Mouse (Mus musculus): ENCODE data around the gene Cpsf2. TPM values are rescaled to one million over a fixed set of nuclear protein-coding genes. Genes with fewer than 3 reads are reported as not detected.

The Cpsf2 gene
- total and polyA plus RNA-seq, 3 experiments: 27.6 to 141 (median 91.8) TPM

DNA sequence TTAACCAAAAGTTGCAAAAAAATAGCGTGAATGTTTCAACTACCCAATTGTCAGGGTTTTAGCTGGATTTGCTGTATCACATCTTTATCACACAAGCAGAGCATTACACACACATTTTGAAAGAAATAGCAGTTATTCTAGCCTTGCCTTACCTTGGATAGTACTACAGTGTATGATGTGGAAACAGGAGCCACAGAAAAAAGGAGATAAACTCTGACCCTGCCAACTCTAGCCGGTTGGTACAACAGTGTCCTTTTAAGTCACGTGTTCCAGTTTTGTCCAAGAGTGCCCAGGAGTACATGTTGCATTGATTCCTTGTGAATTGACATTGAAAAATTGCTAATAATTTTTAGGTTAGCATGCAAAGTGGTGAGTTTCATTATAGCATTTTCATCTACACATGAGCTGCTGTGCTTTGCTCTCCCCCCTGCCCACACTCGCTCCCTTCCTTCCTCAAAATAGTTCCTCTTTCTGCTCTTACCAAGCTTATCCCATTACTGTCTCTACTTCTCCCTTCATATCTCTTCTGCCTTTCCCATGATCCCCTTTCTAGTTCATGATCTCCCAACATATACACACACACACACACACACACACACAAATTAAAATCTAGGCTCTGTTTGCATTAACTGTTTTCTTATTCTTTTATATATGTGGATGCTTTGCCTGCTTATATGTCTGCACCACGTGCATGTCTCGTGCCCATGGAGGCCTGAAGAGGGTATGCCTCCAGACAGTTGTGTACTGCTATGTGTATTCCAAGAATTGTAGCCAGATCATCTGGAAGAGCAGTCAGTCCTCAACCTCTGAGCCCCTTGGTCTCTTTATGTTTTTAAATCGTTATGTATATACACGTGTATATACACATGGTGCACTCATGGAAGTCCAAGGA lies 19.0 kb downstream of the Cpsf2 start:
- TF ChIP-seq TAL1 (conservative IDR thresholded peaks at IDR 0.05; ENCODE audit: low read depth, low read length) (no peak), GATA1 (IDR thresholded peaks at IDR 0.05; ENCODE audit: borderline replicate concordance, low read length) (no peak), POLR2AphosphoS5 (IDR thresholded peaks at IDR 0.05; ENCODE audit: insufficient replicate concordance, low read depth, low read length) (no peak), GATA2 (IDR thresholded peaks at IDR 0.05; ENCODE audit: borderline replicate concordance, low read depth, low read length) (no peak), CTCF (IDR thresholded peaks at IDR 0.05; ENCODE audit: low read depth, low read length) (no peak)
- ATAC-seq (ENCODE audit: extremely low read depth, insufficient number of reproducible peaks, low FRiP score, poor library complexity, severe bottlenecking): peak; percentile 71
- H3K4me1 ChIP-seq (ENCODE audit: insufficient read depth, low read depth, low read length): peaks cover 22% of the 10 kb centered on the region
- H3K4me3 ChIP-seq (ENCODE audit: low read depth, low read length): no peak overlapping the region
- H3K9me3 ChIP-seq (replicated peaks): no peaks in the 10 kb centered on the region
- DNase-seq (ENCODE audit: low spot score): peak; percentile 29
- peaks cover 94% of the 10 kb centered on the region for H3K36me3 ChIP-seq (replicated peaks)
- no peaks in the 10 kb centered on the region for H3K27me3 ChIP-seq (ENCODE audit: insufficient read depth, low read length)

- ATAC-seq (ENCODE audit: extremely low read depth, insufficient number of reproducible peaks, low FRiP score, poor library complexity, severe bottlenecking) (no peak), DNase-seq (ENCODE audit: low spot score) (no peak)
- Histone ChIP-seq H3K4me3 (ENCODE audit: low read depth, low read length) (no peak overlapping the region), H3K9me3 (replicated peaks) (no peaks in the 10 kb centered on the region), H3K27me3 (ENCODE audit: insufficient read depth, low read length) (no peaks in the 10 kb centered on the region), H3K4me1 (ENCODE audit: insufficient read depth, low read depth, low read length) (peaks cover 12% of the 10 kb centered on the region), H3K36me3 (replicated peaks) (peaks cover 95% of the 10 kb centered on the region)
- TF ChIP-seq TAL1 (conservative IDR thresholded peaks at IDR 0.05; ENCODE audit: low read depth, low read length) (no peak), CTCF (IDR thresholded peaks at IDR 0.05; ENCODE audit: low read depth, low read length) (no peak), POLR2AphosphoS5 (IDR thresholded peaks at IDR 0.05; ENCODE audit: insufficient replicate concordance, low read depth, low read length) (no peak), GATA1 (IDR thresholded peaks at IDR 0.05; ENCODE audit: borderline replicate concordance, low read length) (no peak), GATA2 (IDR thresholded peaks at IDR 0.05; ENCODE audit: borderline replicate concordance, low read depth, low read length) (no peak)
Measured at GRCm38 (mm10) chr12:101998929-101999328, 23.1 kb downstream of the Cpsf2 start.

DNA sequence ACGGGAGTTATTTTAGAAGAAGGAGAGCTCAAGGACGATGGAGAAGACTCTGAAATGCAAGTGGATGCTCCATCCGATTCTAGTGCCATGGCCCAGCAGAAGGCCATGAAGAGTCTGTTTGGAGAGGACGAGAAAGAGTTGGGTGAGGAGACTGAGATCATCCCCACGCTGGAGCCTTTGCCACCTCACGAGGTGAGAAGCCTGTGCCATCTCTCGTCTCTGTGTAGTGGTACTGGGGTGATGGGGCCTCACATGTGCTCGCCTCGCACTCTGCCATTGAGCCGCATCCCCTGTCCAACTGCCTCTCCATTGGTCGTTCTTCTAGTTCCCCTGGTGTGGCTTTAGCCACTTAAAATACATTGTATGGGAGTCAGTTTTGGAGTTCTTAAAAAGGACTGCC lies 25.0 kb downstream of the Cpsf2 start:
- DNase-seq (ENCODE audit: low spot score) (no peak), ATAC-seq (ENCODE audit: extremely low read depth, insufficient number of reproducible peaks, low FRiP score, poor library complexity, severe bottlenecking) (no peak)
- H3K4me1 ChIP-seq (ENCODE audit: insufficient read depth, low read depth, low read length): peaks cover 2% of the 10 kb centered on the region; the same call in 1 of the 2 replicates
- H3K9me3 ChIP-seq (replicated peaks): no peaks in the 10 kb centered on the region
- no peaks in the 10 kb centered on the region for H3K27me3 ChIP-seq (ENCODE audit: insufficient read depth, low read length)
- peaks cover 97% of the 10 kb centered on the region for H3K36me3 ChIP-seq (replicated peaks)
- TF ChIP-seq GATA2 (IDR thresholded peaks at IDR 0.05; ENCODE audit: borderline replicate concordance, low read depth, low read length): no peak
- TF ChIP-seq GATA1 (IDR thresholded peaks at IDR 0.05; ENCODE audit: borderline replicate concordance, low read length): no peak
- TF ChIP-seq CTCF (IDR thresholded peaks at IDR 0.05; ENCODE audit: low read depth, low read length): no peak
- no peak for TF ChIP-seq TAL1 (conservative IDR thresholded peaks at IDR 0.05; ENCODE audit: low read depth, low read length)
- no peak for TF ChIP-seq POLR2AphosphoS5 (IDR thresholded peaks at IDR 0.05; ENCODE audit: insufficient replicate concordance, low read depth, low read length)
- H3K4me3 ChIP-seq (ENCODE audit: low read depth, low read length): no peak overlapping the region

DNA sequence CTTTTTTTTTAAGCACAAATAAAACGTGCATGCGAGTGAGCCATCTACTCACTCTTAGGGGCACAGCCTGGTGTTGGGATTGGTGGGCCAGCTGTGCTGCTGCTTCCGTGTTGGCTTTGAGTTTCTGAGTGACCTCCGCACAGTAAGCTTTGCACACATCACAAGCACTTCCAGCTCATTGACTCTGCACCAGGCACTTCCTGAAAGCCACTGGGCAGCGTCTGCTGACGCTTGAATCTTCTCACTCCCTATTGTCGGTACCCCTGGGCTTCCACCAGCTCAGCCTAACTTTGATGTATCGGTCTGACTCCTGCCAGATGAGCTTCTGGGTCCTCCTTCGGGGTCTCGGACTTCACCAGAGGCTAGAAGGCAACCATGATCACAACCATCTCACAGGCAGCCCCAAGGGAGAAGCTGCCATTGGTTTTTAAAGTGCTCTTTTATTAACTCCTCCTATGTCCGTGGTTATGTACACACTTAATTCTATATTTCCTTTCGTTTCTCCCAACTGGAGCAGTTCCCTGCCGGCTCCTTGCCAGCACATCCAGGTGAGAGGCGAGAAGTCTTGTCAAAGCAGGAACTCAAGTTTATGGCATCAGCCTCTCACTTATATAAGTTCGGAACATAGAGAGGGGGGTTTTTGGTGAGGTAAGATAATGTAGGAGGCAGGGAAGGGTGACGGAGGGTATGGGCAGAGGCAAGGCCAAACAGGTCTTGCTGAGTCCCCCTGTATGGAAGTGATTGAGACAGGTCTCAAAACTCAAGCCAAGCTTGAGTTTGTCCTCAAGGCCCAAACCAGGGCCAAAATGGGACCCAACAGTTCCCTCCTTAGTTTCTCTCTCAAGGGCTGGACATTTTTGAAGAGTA lies 32.6 kb downstream of the Cpsf2 start:
- no peaks in the 10 kb centered on the region for H3K9me3 ChIP-seq (replicated peaks)
- no peak for TF ChIP-seq GATA2 (IDR thresholded peaks at IDR 0.05; ENCODE audit: borderline replicate concordance, low read depth, low read length)
- no peak for TF ChIP-seq CTCF (IDR thresholded peaks at IDR 0.05; ENCODE audit: low read depth, low read length)
- no peak for TF ChIP-seq GATA1 (IDR thresholded peaks at IDR 0.05; ENCODE audit: borderline replicate concordance, low read length)
- TF ChIP-seq TAL1 (conservative IDR thresholded peaks at IDR 0.05; ENCODE audit: low read depth, low read length): no peak
- TF ChIP-seq POLR2AphosphoS5 (IDR thresholded peaks at IDR 0.05; ENCODE audit: insufficient replicate concordance, low read depth, low read length): no peak
- H3K4me1 ChIP-seq (ENCODE audit: insufficient read depth, low read depth, low read length): 0 out of 2 replicates have a peak, but pooled peaks cover 2% of the 10 kb centered on the region
- no peaks in the 10 kb centered on the region for H3K27me3 ChIP-seq (ENCODE audit: insufficient read depth, low read length)
- no peak overlapping the region for H3K4me3 ChIP-seq (ENCODE audit: low read depth, low read length)
- H3K36me3 ChIP-seq (replicated peaks): peaks cover 64% of the 10 kb centered on the region
- no peak for DNase-seq (ENCODE audit: low spot score)
- ATAC-seq (ENCODE audit: extremely low read depth, insufficient number of reproducible peaks, low FRiP score, poor library complexity, severe bottlenecking): 0 out of 2 replicates have a peak, but pooled peaks have one; percentile 22

GRCm38 (mm10) chr12:102009551-102009950 lies 33.8 kb downstream of the Cpsf2 start:
- peaks cover 52% of the 10 kb centered on the region for H3K36me3 ChIP-seq (replicated peaks)
- no peak overlapping the region for H3K4me3 ChIP-seq (ENCODE audit: low read depth, low read length)
- no peak for DNase-seq (ENCODE audit: low spot score)

More at GRCm38 (mm10) chr12:102009551-102009950, 33.8 kb downstream of the Cpsf2 start:
- Histone ChIP-seq H3K4me1 (ENCODE audit: insufficient read depth, low read depth, low read length) (0 out of 2 replicates have a peak, but pooled peaks cover 2% of the 10 kb centered on the region), H3K9me3 (replicated peaks) (no peaks in the 10 kb centered on the region), H3K27me3 (ENCODE audit: insufficient read depth, low read length) (peaks cover 2% of the 10 kb centered on the region; the same call in 1 of the 2 replicates)
- ATAC-seq (ENCODE audit: extremely low read depth, insufficient number of reproducible peaks, low FRiP score, poor library complexity, severe bottlenecking): no peak
- TF ChIP-seq TAL1 (conservative IDR thresholded peaks at IDR 0.05; ENCODE audit: low read depth, low read length) (no peak), GATA2 (IDR thresholded peaks at IDR 0.05; ENCODE audit: borderline replicate concordance, low read depth, low read length) (no peak), CTCF (IDR thresholded peaks at IDR 0.05; ENCODE audit: low read depth, low read length) (no peak), GATA1 (IDR thresholded peaks at IDR 0.05; ENCODE audit: borderline replicate concordance, low read length) (no peak), POLR2AphosphoS5 (IDR thresholded peaks at IDR 0.05; ENCODE audit: insufficient replicate concordance, low read depth, low read length) (no peak)

Measured in G1E (cell line).